Mouse (Mus musculus) kidney, embryonic 15.5 days (tissue): ENCODE data around the gene Myo18b. TPM values are rescaled to one million over a fixed set of nuclear protein-coding genes. Genes with fewer than 3 reads are reported as not detected.

Experiments used
- ATAC-seq: fragments of 200-750 bp; cut with Nextera tagmentation; replicated peaks from 2 replicates; pipeline ENCODE4 v1.8.0; 2017; ENCODE audit warnings: moderate TSS enrichment; ENCODE audit not compliant: low FRiP score
- H3K27ac ChIP-seq: fragments of 300-500 bp; sonication (generic); 2 replicates; pipeline ENCODE4 v1.5.1; 2015; ENCODE audit warnings: mild to moderate bottlenecking, inconsistent platforms
- H3K27me3 ChIP-seq: fragments of 300-500 bp; sonication (generic); 2 replicates; pipeline ENCODE4 v1.6.1; 2015; ENCODE audit warnings: inconsistent platforms
- H3K36me3 ChIP-seq: fragments of 300-500 bp; sonication (generic); 2 replicates; pipeline ENCODE4 v1.6.1; 2015; ENCODE audit warnings: inconsistent platforms
- H3K4me1 ChIP-seq: fragments of 300-500 bp; sonication (generic); 2 replicates; pipeline ENCODE4 v1.6.1; 2015; ENCODE audit warnings: inconsistent platforms
- H3K4me2 ChIP-seq: fragments of 300-500 bp; sonication (generic); 2 replicates; pipeline ENCODE4 v1.6.1; 2015; ENCODE audit warnings: moderate library complexity, mild to moderate bottlenecking, inconsistent platforms
- H3K4me3 ChIP-seq: fragments of 300-500 bp; sonication (generic); replicated peaks from 2 replicates; pipeline ENCODE4 v1.5.1; 2015; ENCODE audit warnings: mild to moderate bottlenecking, inconsistent platforms
- H3K9ac ChIP-seq: fragments of 300-500 bp; sonication (generic); 2 replicates; pipeline ENCODE4 v1.6.1; 2015; ENCODE audit warnings: mild to moderate bottlenecking, inconsistent platforms
- H3K9me3 ChIP-seq: fragments of 300-500 bp; sonication (generic); replicated peaks from 2 replicates; pipeline ENCODE4 v1.6.1; 2016; ENCODE audit warnings: inconsistent platforms
- WGBS: fragments of 180-500 bp; shearing (Covaris S2); methylation state at CpG from one replicate; pipeline ENCODE4 v1.1.7; 2015; ENCODE audit warnings: mixed read lengths; 5-methylcytosine and 5-hydroxymethylcytosine counted together
- polyA plus RNA-seq: library from polyadenylated mRNA; unstranded; fragments of >200 nt; fragmentation: Nextera tagmentation; extraction: Ambion mirVana; gene quantifications from 2 replicates; pipeline ENCODE4 v1.2.1, GENCODE M21; 2015

The Myo18b gene
- polyA plus RNA-seq, 1 experiment from 2014 or later, result 0.22 TPM

- Histone ChIP-seq H3K4me1 (0 out of 2 replicates have a peak, but pooled peaks cover 4% of the 10 kb centered on the region), H3K9ac (no peak overlapping the region), H3K36me3 (no peaks in the 10 kb centered on the region), H3K27ac (no peak overlapping the region), H3K4me3 (no peak overlapping the region), H3K27me3 (peaks cover 21% of the 10 kb centered on the region), H3K4me2 (no peak overlapping the region), H3K9me3 (no peaks in the 10 kb centered on the region)
- 58% methylated on average over 3 of the region's 3 CpGs for WGBS
- ATAC-seq, result no peak
These were observed 134.6 kb downstream of the Myo18b start for GRCm38 (mm10) chr5:112761415-112762075.

- no peaks in the 10 kb centered on the region for H3K9me3 ChIP-seq
- H3K27ac ChIP-seq, result no peak overlapping the region
- 26% methylated on average over 10 of the region's 10 CpGs for WGBS
- no peak overlapping the region for H3K4me3 ChIP-seq
- H3K4me1 ChIP-seq, result 0 out of 2 replicates have a peak, but pooled peaks cover 4% of the 10 kb centered on the region
- no peaks in the 10 kb centered on the region for H3K36me3 ChIP-seq
- H3K27me3 ChIP-seq, result peaks cover 25% of the 10 kb centered on the region
- ATAC-seq, result no peak
- H3K4me2 ChIP-seq, result no peak overlapping the region
- no peak overlapping the region for H3K9ac ChIP-seq
These were observed 140.6 kb downstream of the Myo18b start for GRCm38 (mm10) chr5:112755581-112755980.

- Histone ChIP-seq H3K36me3 (no peaks in the 10 kb centered on the region), H3K9me3 (no peaks in the 10 kb centered on the region), H3K27me3 (peaks cover 44% of the 10 kb centered on the region), H3K4me2 (no peak overlapping the region), H3K4me1 (peaks cover 15% of the 10 kb centered on the region), H3K4me3 (no peak overlapping the region), H3K9ac (no peak overlapping the region), H3K27ac (no peak overlapping the region)
- 54% methylated on average over 5 of the region's 5 CpGs for WGBS
- ATAC-seq, result no peak
These were observed 146.5 kb downstream of the Myo18b start for GRCm38 (mm10) chr5:112749634-112750033.

GRCm38 (mm10) chr5:112748001-112748719 is 148.0 kb downstream of the Myo18b start:
- no peak overlapping the region for H3K4me3 ChIP-seq
- peaks cover 19% of the 10 kb centered on the region for H3K4me1 ChIP-seq
- peaks cover 43% of the 10 kb centered on the region for H3K27me3 ChIP-seq
- H3K4me2 ChIP-seq, result peak overlapping the region; percentile 13
- H3K36me3 ChIP-seq, result no peaks in the 10 kb centered on the region
- no peaks in the 10 kb centered on the region for H3K9me3 ChIP-seq
- no peak overlapping the region for H3K9ac ChIP-seq
- ATAC-seq, result peak; percentile 43; the same call in 1 of the 2 replicates
- WGBS, result 6% methylated on average over 21 of the region's 21 CpGs
- no peak overlapping the region for H3K27ac ChIP-seq

GRCm38 (mm10) chr5:112747306-112747930 is 148.7 kb downstream of the Myo18b start:
- H3K9ac ChIP-seq, result no peak overlapping the region
- peaks cover 22% of the 10 kb centered on the region for H3K4me1 ChIP-seq
- H3K9me3 ChIP-seq, result no peaks in the 10 kb centered on the region
- peaks cover 43% of the 10 kb centered on the region for H3K27me3 ChIP-seq
- no peak overlapping the region for H3K27ac ChIP-seq
- H3K4me3 ChIP-seq, result no peak overlapping the region
- no peaks in the 10 kb centered on the region for H3K36me3 ChIP-seq
- no peak overlapping the region for H3K4me2 ChIP-seq
- WGBS, result 28% methylated on average over 8 of the region's 8 CpGs
- ATAC-seq, result no peak

- Histone ChIP-seq H3K4me2 (no peak overlapping the region), H3K9me3 (no peaks in the 10 kb centered on the region), H3K27me3 (peaks cover 29% of the 10 kb centered on the region), H3K36me3 (no peaks in the 10 kb centered on the region), H3K4me3 (no peak overlapping the region), H3K27ac (no peak overlapping the region), H3K4me1 (peaks cover 22% of the 10 kb centered on the region), H3K9ac (no peak overlapping the region)
- WGBS, result 77% methylated on average over 6 of the region's 6 CpGs
- ATAC-seq, result no peak
These were observed 151.0 kb downstream of the Myo18b start for GRCm38 (mm10) chr5:112745176-112745575.

GRCm38 (mm10) chr5:112744571-112744970 is 151.6 kb downstream of the Myo18b start:
- Histone ChIP-seq H3K27ac (no peak overlapping the region), H3K4me1 (peaks cover 22% of the 10 kb centered on the region), H3K9me3 (no peaks in the 10 kb centered on the region), H3K9ac (no peak overlapping the region), H3K4me3 (no peak overlapping the region), H3K36me3 (no peaks in the 10 kb centered on the region), H3K4me2 (no peak overlapping the region), H3K27me3 (peaks cover 23% of the 10 kb centered on the region)
- ATAC-seq, result no peak
- WGBS, result 60% methylated on average over 11 of the region's 11 CpGs

- peaks cover 18% of the 10 kb centered on the region for H3K4me1 ChIP-seq
- no peak overlapping the region for H3K4me3 ChIP-seq
- WGBS, result 50% methylated on average over 9 of the region's 9 CpGs
- no peaks in the 10 kb centered on the region for H3K36me3 ChIP-seq
- no peak overlapping the region for H3K9ac ChIP-seq
- H3K4me2 ChIP-seq, result no peak overlapping the region
- H3K27ac ChIP-seq, result no peak overlapping the region
- H3K9me3 ChIP-seq, result no peaks in the 10 kb centered on the region
- H3K27me3 ChIP-seq, result peaks cover 20% of the 10 kb centered on the region
- no peak for ATAC-seq
These were observed 153.0 kb downstream of the Myo18b start for GRCm38 (mm10) chr5:112743121-112743520.

- no peaks in the 10 kb centered on the region for H3K9me3 ChIP-seq
- no peak overlapping the region for H3K4me2 ChIP-seq
- no peak overlapping the region for H3K9ac ChIP-seq
- no peak overlapping the region for H3K27ac ChIP-seq
- H3K36me3 ChIP-seq, result no peaks in the 10 kb centered on the region
- 0 out of 2 replicates have a peak, but pooled peaks cover 6% of the 10 kb centered on the region for H3K4me1 ChIP-seq
- no peak for ATAC-seq
- peaks cover 4% of the 10 kb centered on the region for H3K27me3 ChIP-seq
- 74% methylated on average over 12 of the region's 12 CpGs for WGBS
- no peak overlapping the region for H3K4me3 ChIP-seq
These were observed 155.5 kb downstream of the Myo18b start for GRCm38 (mm10) chr5:112740651-112741050.

GRCm38 (mm10) chr5:112735040-112735439 is 161.1 kb downstream of the Myo18b start:
- no peak for ATAC-seq
- Histone ChIP-seq H3K4me1 (no peaks in the 10 kb centered on the region), H3K27me3 (no peaks in the 10 kb centered on the region), H3K9ac (no peak overlapping the region), H3K4me2 (no peak overlapping the region), H3K27ac (no peak overlapping the region), H3K9me3 (no peaks in the 10 kb centered on the region), H3K4me3 (no peak overlapping the region), H3K36me3 (no peaks in the 10 kb centered on the region)
- 78% methylated on average over 5 of the region's 5 CpGs for WGBS

GRCm38 (mm10) chr5:112730604-112731003 is 165.6 kb downstream of the Myo18b start:
- Histone ChIP-seq H3K27me3 (no peaks in the 10 kb centered on the region), H3K9ac (no peak overlapping the region), H3K4me3 (no peak overlapping the region), H3K9me3 (no peaks in the 10 kb centered on the region), H3K4me1 (no peaks in the 10 kb centered on the region), H3K4me2 (no peak overlapping the region), H3K27ac (no peak overlapping the region), H3K36me3 (no peaks in the 10 kb centered on the region)
- ATAC-seq, result no peak
- 15% methylated on average over 10 of the region's 10 CpGs for WGBS

- Histone ChIP-seq H3K27me3 (no peaks in the 10 kb centered on the region), H3K4me2 (no peak overlapping the region), H3K27ac (no peak overlapping the region), H3K9ac (no peak overlapping the region), H3K36me3 (no peaks in the 10 kb centered on the region), H3K4me1 (no peaks in the 10 kb centered on the region), H3K9me3 (no peaks in the 10 kb centered on the region), H3K4me3 (no peak overlapping the region)
- 68% methylated on average over 6 of the region's 6 CpGs for WGBS
- no peak for ATAC-seq
These were observed 167.7 kb downstream of the Myo18b start for GRCm38 (mm10) chr5:112728432-112728831.
